Mouse (Mus musculus): ENCODE data around the gene Olfr1256.

Gene Olfr1256

GRCm38 (mm10) chr2:89841455-89841854 is at the start of gene Olfr1256:
TSS of gene Olfr1256 (minus strand) at chr2:89841555.
- DNase-seq = no peak

GRCm38 (mm10) chr2:89878137-89878536 is 36.8 kb upstream of the Olfr1256 start, which contains the start of gene Olfr1257:
TSS of gene Olfr1257 (plus strand) at chr2:89878437.
- no peak for DNase-seq

- no peak for DNase-seq
Observed at GRCm38 (mm10) chr2:89849230-89849629, 7.9 kb upstream of the Olfr1256 start.

- DNase-seq = no peak
Observed at GRCm38 (mm10) chr2:89848105-89848504, 6.8 kb upstream of the Olfr1256 start, which contains the start of gene Olfr48. TSS of gene Olfr48 (minus strand) at chr2:89848205.

GRCm38 (mm10) chr2:89820216-89820615 is 21.1 kb downstream of the Olfr1256 start:
- no peak for DNase-seq

DNA sequence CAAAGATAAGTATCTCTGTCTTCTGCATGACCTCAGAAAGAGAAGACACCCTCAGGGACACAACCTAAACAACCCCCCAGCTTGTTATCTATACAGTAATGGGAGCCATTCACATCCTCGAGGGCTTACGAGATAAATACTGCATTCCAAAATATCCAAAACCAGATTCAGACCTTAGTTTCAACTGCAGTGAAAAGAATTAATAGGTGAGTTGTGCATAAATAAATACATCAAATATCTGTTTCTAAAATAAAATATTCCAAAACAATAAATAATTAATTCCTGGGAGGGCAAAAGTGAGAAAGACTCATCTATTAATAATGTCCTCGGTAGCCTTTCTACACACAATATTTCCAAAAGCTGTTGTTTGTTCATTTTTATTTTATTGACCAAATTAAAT is 29.6 kb downstream of the Olfr1256 start, which contains the start of gene Olfr1255:
Gene Olfr1255 (plus strand): TSS at position 301 of the 400 bp plus-strand sequence.
- no peak for DNase-seq

GRCm38 (mm10) chr2:89810751-89811150 is 30.6 kb downstream of the Olfr1256 start:
- no peak for DNase-seq

- DNase-seq = no peak
Observed at GRCm38 (mm10) chr2:89799583-89799982, 41.8 kb downstream of the Olfr1256 start.

DNA sequence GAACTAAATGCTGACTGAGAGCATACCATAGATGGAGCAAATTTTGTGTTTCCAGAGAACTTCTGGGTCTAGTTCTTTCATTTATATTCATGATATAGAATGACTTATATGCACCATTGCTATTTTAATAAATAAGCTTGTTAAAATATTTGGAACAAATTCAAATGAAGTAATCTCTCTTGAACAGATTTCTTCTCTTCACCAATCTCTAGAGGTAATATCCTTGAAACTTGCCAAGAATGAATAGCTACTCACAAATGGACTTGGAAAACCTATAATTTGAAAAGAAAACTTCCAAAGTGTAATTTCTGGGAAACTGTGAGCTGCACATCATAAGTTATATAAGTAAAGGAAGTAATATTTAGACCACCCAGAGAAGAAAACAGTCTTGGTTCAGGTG is 47.8 kb downstream of the Olfr1256 start, which contains the start of gene Olfr1254:
Gene Olfr1254 (minus strand): TSS at position 101 of the 400 bp plus-strand sequence.
- DNase-seq = no peak

All from cerebellum, adult 9-11 months (tissue).